Comparison of ENCODE assay signal across 19 mouse cellular contexts in genomic region chr6:6162993-6163623, GRCm38 (mm10). TPM values are rescaled to one million over a fixed set of nuclear protein-coding genes. Genes with fewer than 3 reads are reported as not detected.
DNase-seq lines count a peak whose midpoint lies in the region; ATAC-seq and TF ChIP-seq lines count a peak whose summit lies in the region.
"Had no signal": no experiment of that assay in that cellular context is flagged by ENCODE, and none has a peak within 500 bp of the region (broad histone marks: within the 10 kb centered on the region; RNA-seq: fewer than 3 reads in every experiment).

No protein-coding gene starts in this region.

- no peaks in the 10 kb centered on the region for H3K9me3 ChIP-seq in forebrain, embryonic 12.5 days
- no peaks in the 10 kb centered on the region; the same call in 1 of the 2 replicates for H3K9me3 ChIP-seq in hindbrain, embryonic 12.5 days (replicated peaks)
- H3K9me3 ChIP-seq in midbrain, embryonic 14.5 days (ENCODE audit: control insufficient read depth, low read length) = no peaks in the 10 kb centered on the region
- H3K9me3 ChIP-seq in kidney, embryonic 15.5 days (replicated peaks) = no peaks in the 10 kb centered on the region
- H3K9me3 ChIP-seq: embryonic facial prominence, embryonic 12.5 days; heart, embryonic 10.5 days had no signal

- no peak overlapping the region; the same call in 1 of the 2 replicates for H3K4me2 ChIP-seq in forebrain, embryonic 12.5 days
- H3K4me2 ChIP-seq in hindbrain, embryonic 12.5 days (replicated peaks) = no peak overlapping the region
- H3K4me2 ChIP-seq in midbrain, embryonic 14.5 days (ENCODE audit: low read length) = no peak overlapping the region
- no peak overlapping the region for H3K4me2 ChIP-seq in kidney, embryonic 15.5 days
- H3K4me2 ChIP-seq: embryonic facial prominence, embryonic 12.5 days had no signal

- H3K4me1 ChIP-seq in forebrain, embryonic 12.5 days = peaks cover 44% of the 10 kb centered on the region
- H3K4me1 ChIP-seq in hindbrain, embryonic 12.5 days = peaks cover 28% of the 10 kb centered on the region
- H3K4me1 ChIP-seq in midbrain, embryonic 14.5 days (ENCODE audit: control insufficient read depth, insufficient read depth, low read length) = peaks cover 11% of the 10 kb centered on the region; the same call in 1 of the 2 replicates
- peaks cover 10% of the 10 kb centered on the region for H3K4me1 ChIP-seq in kidney, embryonic 15.5 days

- peak; percentile 94 for DNase-seq in brain, embryonic 14.5 days (ENCODE audit: low read depth)
- DNase-seq in midbrain, embryonic 14.5 days = peak; percentile 46
- no peak for DNase-seq in adrenal gland, adult (ENCODE audit: inconsistent age in 2 of 2, low spot score in 1 of 2)
- no peak for DNase-seq in kidney, postnatal 36 days
- DNase-seq: adrenal gland, postnatal 14 days; cerebellum, adult 18-20 months; gastrocnemius, postnatal 25 days; heart, postnatal 10 days; lung, postnatal 10 days; thymus, postnatal 25 days had no signal

- no peaks in the 10 kb centered on the region for H3K36me3 ChIP-seq in forebrain, embryonic 12.5 days (replicated peaks)
- H3K36me3 ChIP-seq in hindbrain, embryonic 12.5 days = no peaks in the 10 kb centered on the region
- no peaks in the 10 kb centered on the region for H3K36me3 ChIP-seq in midbrain, embryonic 14.5 days (ENCODE audit: control insufficient read depth, insufficient read depth, low read length)
- H3K36me3 ChIP-seq in kidney, embryonic 15.5 days = no peaks in the 10 kb centered on the region
- H3K36me3 ChIP-seq: embryonic facial prominence, embryonic 12.5 days; heart, embryonic 10.5 days had no signal

- H3K4me3 ChIP-seq in forebrain, embryonic 12.5 days (replicated peaks) = no peak overlapping the region
- H3K4me3 ChIP-seq in hindbrain, embryonic 12.5 days = no peak overlapping the region
- H3K4me3 ChIP-seq in midbrain, embryonic 14.5 days (replicated peaks; ENCODE audit: low read depth, low read length) = no peak overlapping the region
- H3K4me3 ChIP-seq in kidney, embryonic 15.5 days (replicated peaks) = no peak overlapping the region
- H3K4me3 ChIP-seq: embryonic facial prominence, embryonic 12.5 days; heart, embryonic 10.5 days; myocyte had no signal

- peak overlapping the region; percentile 86; the same call in 1 of the 2 replicates for H3K27ac ChIP-seq in forebrain, embryonic 12.5 days
- no peak overlapping the region for H3K27ac ChIP-seq in hindbrain, embryonic 12.5 days
- H3K27ac ChIP-seq in midbrain, embryonic 14.5 days (replicated peaks; ENCODE audit: low read depth, low read length) = no peak overlapping the region
- H3K27ac ChIP-seq in kidney, embryonic 15.5 days = no peak overlapping the region
- H3K27ac ChIP-seq: embryonic facial prominence, embryonic 12.5 days; heart, embryonic 10.5 days; kidney, postnatal 0 days had no signal

- no peak overlapping the region for H3K9ac ChIP-seq in forebrain, embryonic 12.5 days
- no peak overlapping the region for H3K9ac ChIP-seq in hindbrain, embryonic 12.5 days
- no peak overlapping the region for H3K9ac ChIP-seq in midbrain, embryonic 14.5 days (replicated peaks; ENCODE audit: low read length)
- H3K9ac ChIP-seq in kidney, embryonic 15.5 days = no peak overlapping the region
- H3K9ac ChIP-seq: embryonic facial prominence, embryonic 12.5 days had no signal

- 16% methylated on average over 7 of the region's 7 CpGs for WGBS in forebrain, embryonic 12.5 days
- WGBS in hindbrain, embryonic 12.5 days = 40% methylated on average over 7 of the region's 7 CpGs
- WGBS in midbrain, embryonic 14.5 days = 30% methylated on average over 7 of the region's 7 CpGs
- 87% methylated on average over 7 of the region's 7 CpGs for WGBS in kidney, embryonic 15.5 days

- no peak for TF ChIP-seq POLR2A in brain, embryonic 14.5 days (IDR thresholded peaks at IDR 0.05; ENCODE audit: borderline replicate concordance, extremely low read depth, insufficient read depth, insufficient read length, poor library complexity, severe bottlenecking)

- peak; percentile 88 for ATAC-seq in forebrain, embryonic 12.5 days (ENCODE audit: low FRiP score)
- peak; percentile 79 for ATAC-seq in hindbrain, embryonic 12.5 days (ENCODE audit: low FRiP score)
- ATAC-seq in midbrain, embryonic 14.5 days (ENCODE audit: low FRiP score, low TSS enrichment) = peak; percentile 71; the same call in 1 of the 2 replicates
- no peak for ATAC-seq in erythroid progenitor cell, adult 5-6 weeks (replicated peaks; ENCODE audit: low FRiP score, poor library complexity, severe bottlenecking)
- no peak for ATAC-seq in kidney, embryonic 15.5 days (replicated peaks; ENCODE audit: low FRiP score)
- ATAC-seq: inflammation-experienced regulatory T-cells, adult 6 months had no signal

- H3K27me3 ChIP-seq in forebrain, embryonic 12.5 days = peaks cover 28% of the 10 kb centered on the region
- 0 out of 2 replicates have a peak, but pooled peaks cover 2% of the 10 kb centered on the region for H3K27me3 ChIP-seq in hindbrain, embryonic 12.5 days
- no peaks in the 10 kb centered on the region for H3K27me3 ChIP-seq in midbrain, embryonic 14.5 days (ENCODE audit: control insufficient read depth, insufficient read depth, low read length)
- no peaks in the 10 kb centered on the region for H3K27me3 ChIP-seq in kidney, embryonic 15.5 days
- H3K27me3 ChIP-seq: embryonic facial prominence, embryonic 12.5 days had no signal

- no peak for TF ChIP-seq CTCF in brain, embryonic 14.5 days (IDR thresholded peaks at IDR 0.05; ENCODE audit: borderline replicate concordance, extremely low read depth, insufficient read depth, insufficient read length)

RNA-seq across cellular contexts. Expression of gene Slc25a13, which starts 53.9 kb away (rescaled TPM):
- 4.3 and 5.0 TPM in 2 replicates for polyA plus RNA-seq in brain, embryonic 14.5 days (2012; rRNA removed)
- 23.6 and 32.3 TPM in 2 replicates for polyA plus RNA-seq in forebrain, embryonic 12.5 days (2016; fragmentation: Nextera tagmentation; extraction: Ambion mirVana)
- polyA plus RNA-seq in hindbrain, embryonic 12.5 days (2016; fragmentation: Nextera tagmentation; extraction: Ambion mirVana) = 18.9 and 19.1 TPM in 2 replicates
- polyA plus RNA-seq in midbrain, embryonic 14.5 days (2014; fragmentation: Nextera tagmentation; extraction: Ambion mirVana) = 3.2 and 6.9 TPM in 2 replicates
- total RNA-seq in erythroid progenitor cell, adult 5-6 weeks (2015; ENCODE audit: low replicate concordance) = 1.4 and 4.2 TPM in 2 replicates
- total RNA-seq in erythroid progenitor cell, adult 5-6 weeks (2017; ENCODE audit: low replicate concordance) = 0.38 and 1.3 TPM in 2 replicates
- 43.6 and 44.2 TPM in 2 replicates for polyA plus RNA-seq in kidney, embryonic 15.5 days (2015; fragmentation: Nextera tagmentation; extraction: Ambion mirVana)

Comparison
In these comparisons a context has a peak if more than half of its experiments do, and no peak if none do; other contexts are left out.
1. DNase-seq: peak in brain, embryonic 14.5 days (single experiment) and midbrain, embryonic 14.5 days (single experiment); none in adrenal gland, adult (0 of 2) and kidney, postnatal 36 days (0 of 2).
2. ATAC-seq: peak in forebrain, embryonic 12.5 days (single experiment), hindbrain, embryonic 12.5 days (single experiment) and midbrain, embryonic 14.5 days (single experiment); none in erythroid progenitor cell, adult 5-6 weeks (single experiment) and kidney, embryonic 15.5 days (single experiment).